Mouse (Mus musculus) erythroblast, embryonic 14.5 days (primary cell): ENCODE data around the gene Gpx7.

ENCODE experiments used
- GATA1 ChIP-seq: IDR thresholded peaks from 2 replicates; pipeline ENCODE4 v1.6.1; 2012; ENCODE audit warnings: low read length, inconsistent platforms, mixed read lengths
- TAL1 ChIP-seq: IDR thresholded peaks from 3 replicates; pipeline ENCODE4 v1.6.1; 2012; ENCODE audit warnings: low read length, inconsistent platforms, mixed read lengths

DNA sequence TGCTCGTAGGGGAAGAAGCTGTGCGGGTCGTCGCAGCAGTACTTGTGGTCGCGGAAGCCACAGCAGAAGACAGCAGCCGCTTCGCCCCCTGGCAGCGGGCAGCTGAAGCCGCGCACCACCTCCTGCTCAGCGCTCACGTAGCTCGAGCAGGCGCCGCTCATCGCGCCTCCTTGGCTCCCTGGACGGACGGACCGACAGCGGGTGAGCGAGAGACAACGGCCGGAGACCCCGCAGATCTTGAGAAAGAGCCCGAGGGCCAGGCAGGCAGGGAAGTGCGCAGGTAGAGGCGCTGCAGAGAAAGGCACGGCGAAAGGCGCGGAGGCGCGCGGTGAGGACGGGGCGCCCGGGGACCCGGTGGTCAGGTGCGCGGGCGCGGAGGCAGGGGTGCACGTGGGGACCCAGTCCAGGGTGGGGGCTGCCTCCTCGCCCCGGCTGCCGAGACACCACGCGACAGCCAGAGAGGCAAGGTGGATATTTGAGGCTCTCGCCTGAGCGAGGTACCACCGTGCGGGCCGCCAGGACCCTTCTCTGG, 23.5 kb downstream of the Gpx7 start, which contains the start of gene Shisal2a:
- TF ChIP-seq TAL1, result no peak
- TF ChIP-seq GATA1, result no peak
